Mouse (Mus musculus): Measurements from ENCODE around the gene Pax5. TPM values are rescaled to one million over a fixed set of nuclear protein-coding genes. Genes with fewer than 3 reads are reported as not detected.
"Not testable (repeated sequence)": the region's sequence is repeated elsewhere in the genome, so short reads cannot be mapped to it uniquely, and the experiment has no call there.

Pax5 gene
- polyA plus RNA-seq (2016; fragmentation: Nextera tagmentation; extraction: Ambion mirVana) = 0.03 and 0.19 TPM in 2 replicates

GRCm38 (mm10) chr4:44709740-44710700, at the start of gene Pax5:
TSS of gene Pax5 (minus strand) at chr4:44710487.
- ATAC-seq (ENCODE audit: insufficient number of reproducible peaks, insufficient read depth, low FRiP score, low TSS enrichment) = no peak
- peaks cover 91% of the 10 kb centered on the region for H3K27me3 ChIP-seq
- no peak within 1 kb of the TSS for H3K4me2 ChIP-seq (replicated peaks)
- H3K36me3 ChIP-seq = no peaks in the 10 kb centered on the region
- H3K9me3 ChIP-seq = no peaks in the 10 kb centered on the region
- no peak within 1 kb of the TSS for H3K4me3 ChIP-seq
- 26% methylated on average over 16 of the region's 16 CpGs for WGBS
- peaks cover 7% of the 10 kb centered on the region; the same call in 1 of the 2 replicates for H3K4me1 ChIP-seq
- no peak within 1 kb of the TSS for H3K27ac ChIP-seq
- no peak within 1 kb of the TSS for H3K9ac ChIP-seq

- not testable (repeated sequence) for H3K4me1 ChIP-seq, H3K27me3 ChIP-seq, H3K9me3 ChIP-seq, H3K36me3 ChIP-seq
- H3K4me2 ChIP-seq (replicated peaks) = peak overlapping the region; percentile 74
- WGBS = 4% methylated on average over 10 of the region's 10 CpGs
- H3K9ac ChIP-seq = peak overlapping the region; percentile 86
- ATAC-seq (ENCODE audit: insufficient number of reproducible peaks, insufficient read depth, low FRiP score, low TSS enrichment) = 0 out of 2 replicates have a peak, but pooled peaks have one; percentile 2
- peak overlapping the region; percentile 85 for H3K4me3 ChIP-seq
- H3K27ac ChIP-seq = peak overlapping the region; percentile 89
Measured at GRCm38 (mm10) chr4:44757131-44757530, 46.8 kb upstream of the Pax5 start.

- H3K27ac ChIP-seq = peak overlapping the region; percentile 89
- peak overlapping the region; percentile 74 for H3K4me2 ChIP-seq (replicated peaks)
- WGBS = under 1% methylated on average over 60 of the region's 60 CpGs
- H3K4me3 ChIP-seq = peak overlapping the region; percentile 85
- H3K36me3 ChIP-seq = no peaks in the 10 kb centered on the region
- H3K9ac ChIP-seq = peak overlapping the region; percentile 86
- no peaks in the 10 kb centered on the region for H3K9me3 ChIP-seq
- 0 out of 2 replicates have a peak, but pooled peaks cover 2% of the 10 kb centered on the region for H3K27me3 ChIP-seq
- peak; percentile 96 for ATAC-seq (ENCODE audit: insufficient number of reproducible peaks, insufficient read depth, low FRiP score, low TSS enrichment)
- H3K4me1 ChIP-seq = 0 out of 2 replicates have a peak, but pooled peaks cover 2% of the 10 kb centered on the region
Measured at GRCm38 (mm10) chr4:44756134-44756951, 46.1 kb upstream of the Pax5 start.

- H3K36me3 ChIP-seq = no peaks in the 10 kb centered on the region
- H3K4me3 ChIP-seq = peak within 1 kb of the TSS; percentile 85
- H3K27me3 ChIP-seq = 0 out of 2 replicates have a peak, but pooled peaks cover 2% of the 10 kb centered on the region
- H3K4me2 ChIP-seq (replicated peaks) = peak within 1 kb of the TSS; percentile 74
- 0 out of 2 replicates have a peak, but pooled peaks cover 2% of the 10 kb centered on the region for H3K4me1 ChIP-seq
- no peaks in the 10 kb centered on the region for H3K9me3 ChIP-seq
- H3K27ac ChIP-seq = peak within 1 kb of the TSS; percentile 89
- peak within 1 kb of the TSS; percentile 86 for H3K9ac ChIP-seq
- WGBS = 6% methylated on average over 15 of the region's 15 CpGs
- ATAC-seq (ENCODE audit: insufficient number of reproducible peaks, insufficient read depth, low FRiP score, low TSS enrichment) = 0 out of 2 replicates have a peak, but pooled peaks have one; percentile 31
Measured at GRCm38 (mm10) chr4:44755553-44756133, 45.4 kb upstream of the Pax5 start, which contains the start of gene Zcchc7. TSS of gene Zcchc7 (plus strand) at chr4:44755877.

- H3K36me3 ChIP-seq = no peaks in the 10 kb centered on the region
- H3K27me3 ChIP-seq = no peaks in the 10 kb centered on the region
- H3K27ac ChIP-seq = no peak overlapping the region
- no peak overlapping the region for H3K4me2 ChIP-seq (replicated peaks)
- H3K4me3 ChIP-seq = no peak overlapping the region
- H3K9ac ChIP-seq = no peak overlapping the region
- H3K4me1 ChIP-seq = no peaks in the 10 kb centered on the region
- ATAC-seq (ENCODE audit: insufficient number of reproducible peaks, insufficient read depth, low FRiP score, low TSS enrichment) = no peak
- 72% methylated on average over 1 of the region's 1 CpGs for WGBS
- H3K9me3 ChIP-seq = no peaks in the 10 kb centered on the region
Measured at GRCm38 (mm10) chr4:44740471-44740870, 30.2 kb upstream of the Pax5 start.

- no peak overlapping the region for H3K27ac ChIP-seq
- ATAC-seq (ENCODE audit: insufficient number of reproducible peaks, insufficient read depth, low FRiP score, low TSS enrichment) = no peak
- 72% methylated on average over 4 of the region's 4 CpGs for WGBS
Measured at GRCm38 (mm10) chr4:44721237-44721636, 10.9 kb upstream of the Pax5 start.

GRCm38 (mm10) chr4:44720046-44720445, 9.8 kb upstream of the Pax5 start:
- WGBS = 92% methylated on average over 7 of the region's 8 CpGs
- no peak overlapping the region for H3K4me2 ChIP-seq (replicated peaks)
- H3K27me3 ChIP-seq = peaks cover 48% of the 10 kb centered on the region

More at GRCm38 (mm10) chr4:44721237-44721636, 10.9 kb upstream of the Pax5 start:
- Histone ChIP-seq H3K4me1 (no peaks in the 10 kb centered on the region), H3K27me3 (peaks cover 41% of the 10 kb centered on the region), H3K36me3 (no peaks in the 10 kb centered on the region), H3K9me3 (no peaks in the 10 kb centered on the region), H3K4me2 (replicated peaks) (no peak overlapping the region), H3K9ac (no peak overlapping the region), H3K4me3 (no peak overlapping the region)

GRCm38 (mm10) chr4:44717676-44718075, 7.4 kb upstream of the Pax5 start:
- ATAC-seq (ENCODE audit: insufficient number of reproducible peaks, insufficient read depth, low FRiP score, low TSS enrichment) = no peak
- Histone ChIP-seq H3K9ac (no peak overlapping the region), H3K27me3 (peaks cover 70% of the 10 kb centered on the region), H3K9me3 (no peaks in the 10 kb centered on the region), H3K27ac (no peak overlapping the region), H3K4me2 (replicated peaks) (no peak overlapping the region), H3K36me3 (no peaks in the 10 kb centered on the region), H3K4me1 (peaks cover 7% of the 10 kb centered on the region; the same call in 1 of the 2 replicates), H3K4me3 (no peak overlapping the region)
- 78% methylated on average over 3 of the region's 3 CpGs for whole genome bisulfite sequencing

More at GRCm38 (mm10) chr4:44720046-44720445, 9.8 kb upstream of the Pax5 start:
- no peak overlapping the region for H3K27ac ChIP-seq
- no peaks in the 10 kb centered on the region for H3K9me3 ChIP-seq
- no peaks in the 10 kb centered on the region for H3K36me3 ChIP-seq
- no peaks in the 10 kb centered on the region for H3K4me1 ChIP-seq
- no peak overlapping the region for H3K9ac ChIP-seq
- H3K4me3 ChIP-seq = no peak overlapping the region
- ATAC-seq (ENCODE audit: insufficient number of reproducible peaks, insufficient read depth, low FRiP score, low TSS enrichment) = no peak

- H3K4me1 ChIP-seq = peaks cover 7% of the 10 kb centered on the region; the same call in 1 of the 2 replicates
- no peak overlapping the region for H3K4me2 ChIP-seq (replicated peaks)
- H3K27me3 ChIP-seq = peaks cover 77% of the 10 kb centered on the region
- WGBS = 4% methylated on average over 10 of the region's 10 CpGs
- no peaks in the 10 kb centered on the region for H3K9me3 ChIP-seq
- H3K4me3 ChIP-seq = no peak overlapping the region
- no peaks in the 10 kb centered on the region for H3K36me3 ChIP-seq
- ATAC-seq (ENCODE audit: insufficient number of reproducible peaks, insufficient read depth, low FRiP score, low TSS enrichment) = no peak
- no peak overlapping the region for H3K27ac ChIP-seq
- no peak overlapping the region for H3K9ac ChIP-seq
Measured at GRCm38 (mm10) chr4:44716391-44716790, 6.1 kb upstream of the Pax5 start.

GRCm38 (mm10) chr4:44715621-44716160, 5.4 kb upstream of the Pax5 start:
- peaks cover 84% of the 10 kb centered on the region for H3K27me3 ChIP-seq
- no peak overlapping the region for H3K9ac ChIP-seq
- H3K4me3 ChIP-seq = no peak overlapping the region
- H3K36me3 ChIP-seq = no peaks in the 10 kb centered on the region
- 12% methylated on average over 3 of the region's 3 CpGs for WGBS
- ATAC-seq (ENCODE audit: insufficient number of reproducible peaks, insufficient read depth, low FRiP score, low TSS enrichment) = no peak
- H3K4me2 ChIP-seq (replicated peaks) = no peak overlapping the region
- H3K4me1 ChIP-seq = peaks cover 7% of the 10 kb centered on the region; the same call in 1 of the 2 replicates
- H3K27ac ChIP-seq = no peak overlapping the region
- H3K9me3 ChIP-seq = no peaks in the 10 kb centered on the region

Data from embryonic facial prominence, embryonic 12.5 days (tissue).